Mouse (Mus musculus) lung, postnatal 25 days (tissue): Measurements from ENCODE around the gene Nrde2.
"Not testable (repeated sequence)": the region's sequence is repeated elsewhere in the genome, so short reads cannot be mapped to it uniquely, and the experiment has no call there.

Source experiments
- DNase-seq: peaks from one replicate; pipeline ENCODE4 v3.0.0; 2022; ENCODE audit warnings: low spot score

Nrde2 gene

DNA sequence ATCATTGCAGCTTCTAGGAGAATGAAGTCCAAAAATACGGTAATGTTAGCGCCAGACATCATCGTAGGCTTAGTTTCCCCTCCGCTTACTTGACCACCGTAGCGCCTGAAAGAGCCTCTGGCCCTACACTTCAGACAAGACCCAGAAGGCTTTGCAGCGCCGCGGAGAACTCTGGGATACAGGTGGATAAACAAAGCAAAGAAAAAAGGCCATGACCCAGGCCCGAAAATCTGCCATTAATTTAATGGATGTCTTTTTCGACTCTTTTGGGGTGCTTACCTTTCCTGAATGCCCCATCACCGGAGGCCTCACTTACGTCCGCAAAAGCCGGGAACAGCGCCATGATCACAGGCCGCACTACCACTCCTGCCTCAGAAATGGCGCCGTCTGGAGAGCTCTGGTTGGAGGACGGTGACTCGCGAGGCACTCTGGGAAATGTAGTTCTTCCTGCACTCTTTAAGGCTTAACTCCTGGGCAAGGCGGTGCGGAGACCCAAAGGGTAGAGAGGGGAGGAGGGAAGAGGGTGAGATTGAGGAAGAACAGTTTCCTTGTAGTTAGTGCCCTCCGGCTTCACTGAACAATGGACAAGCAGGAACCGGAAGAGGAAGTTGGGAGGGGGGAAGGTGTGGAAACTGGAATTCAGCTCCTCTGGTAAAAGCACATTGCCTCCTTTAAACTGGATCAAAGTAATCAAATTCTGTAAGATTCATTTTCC lies at the start of gene Nrde2:
Nrde2 (minus strand) TSS at position 393 of the 715 bp plus-strand sequence.
- peak; percentile 96 for DNase-seq

DNA sequence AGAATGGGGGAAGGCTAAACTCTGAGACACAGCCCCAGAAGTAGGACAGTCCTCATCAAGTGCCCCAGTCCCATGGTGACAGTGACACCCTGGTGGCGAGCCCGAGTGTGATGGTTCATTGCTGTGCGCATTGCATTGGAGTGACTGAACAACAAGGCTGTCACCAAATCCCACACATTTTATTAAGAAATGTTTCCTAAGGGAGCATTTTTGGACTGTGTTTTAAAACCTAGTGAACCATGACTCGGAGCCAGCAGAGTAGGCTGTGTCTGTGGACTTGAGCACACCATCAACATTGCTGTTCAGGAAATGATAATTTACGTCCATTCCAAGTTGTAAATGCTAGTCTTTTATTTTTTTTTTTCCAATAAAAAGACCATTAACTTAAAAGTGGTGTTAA lies 47.5 kb upstream of the Nrde2 start:
- DNase-seq, result no peak

DNA sequence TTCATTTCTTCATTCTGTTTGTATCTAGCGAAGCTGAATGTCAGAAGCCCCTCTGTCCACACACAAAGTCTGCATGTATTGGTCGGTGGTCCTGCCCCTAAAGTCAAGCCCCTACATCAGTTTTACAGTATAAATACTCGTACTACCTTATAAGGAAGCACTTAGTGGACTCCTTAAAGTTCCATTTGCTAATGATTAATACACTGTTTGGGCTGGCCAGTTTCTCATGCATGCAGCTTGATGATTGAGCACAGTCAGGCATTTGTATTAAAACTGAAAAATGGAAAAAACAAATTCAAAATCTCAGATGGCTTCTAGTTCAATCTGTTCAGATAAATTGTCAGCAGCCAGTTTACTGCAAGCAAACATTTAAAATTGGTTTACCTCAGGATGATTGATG lies 47.1 kb upstream of the Nrde2 start:
- no peak for DNase-seq

DNA sequence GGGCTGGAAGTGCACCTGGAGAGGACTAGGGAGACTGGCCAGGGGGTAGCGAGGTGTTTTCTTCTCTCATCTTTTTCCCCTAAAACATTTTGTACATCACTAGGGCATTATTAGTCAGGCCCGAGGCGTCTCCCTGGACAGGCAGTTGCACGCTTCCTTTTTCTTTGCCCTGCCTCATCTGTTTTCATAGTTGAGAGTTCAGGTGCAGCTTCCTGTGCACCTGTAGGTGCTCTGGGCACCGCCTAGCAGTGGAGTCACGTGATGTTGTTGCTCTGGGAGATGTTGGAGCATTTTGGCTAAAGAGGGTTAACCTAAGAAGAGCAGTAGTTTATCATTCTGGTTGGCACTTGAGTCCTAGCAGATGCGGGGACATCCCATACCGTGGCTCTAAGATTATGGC lies 45.7 kb upstream of the Nrde2 start:
- DNase-seq, result no peak

DNA sequence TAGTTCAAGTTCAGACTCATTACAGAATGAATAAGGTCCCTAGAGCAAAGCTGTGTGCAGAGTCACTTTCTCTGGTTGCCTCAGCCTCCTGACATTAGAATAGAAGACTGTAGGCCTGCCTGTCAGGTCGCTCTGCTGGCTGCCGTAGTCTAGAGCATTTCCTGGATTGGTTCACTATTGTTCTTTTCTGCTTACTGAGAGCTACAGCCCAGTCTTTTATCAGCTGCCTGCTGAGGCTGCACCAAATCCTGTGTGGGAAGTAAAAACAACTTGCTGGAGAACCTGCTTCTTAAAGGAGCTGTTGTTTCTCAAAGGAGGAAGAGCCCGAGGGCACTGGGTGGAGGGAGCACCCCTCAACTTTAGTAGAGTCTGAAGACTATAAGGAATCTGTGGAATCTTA lies 44.3 kb upstream of the Nrde2 start:
- DNase-seq, result no peak

DNA sequence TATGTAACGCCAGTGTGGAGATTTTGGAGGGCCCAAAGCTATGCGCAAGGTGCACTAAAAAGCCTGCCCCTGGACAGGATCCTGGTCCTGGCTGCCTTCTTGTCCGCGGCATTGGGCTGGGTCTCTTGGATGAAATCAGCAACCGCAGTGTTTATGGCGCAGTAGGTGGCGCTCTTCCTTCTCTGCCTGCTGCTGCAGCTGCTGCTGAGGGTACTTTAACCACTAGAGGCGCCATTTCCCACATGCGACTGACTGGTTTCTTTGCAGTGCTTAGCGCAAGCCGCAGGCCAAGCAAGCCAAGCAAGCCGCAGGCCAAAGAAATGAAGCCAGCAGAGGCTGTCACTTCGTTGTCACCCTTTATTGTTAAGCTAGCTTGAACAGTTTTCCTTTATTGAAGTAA lies 42.4 kb upstream of the Nrde2 start:
- DNase-seq, result peak; percentile 96

DNA sequence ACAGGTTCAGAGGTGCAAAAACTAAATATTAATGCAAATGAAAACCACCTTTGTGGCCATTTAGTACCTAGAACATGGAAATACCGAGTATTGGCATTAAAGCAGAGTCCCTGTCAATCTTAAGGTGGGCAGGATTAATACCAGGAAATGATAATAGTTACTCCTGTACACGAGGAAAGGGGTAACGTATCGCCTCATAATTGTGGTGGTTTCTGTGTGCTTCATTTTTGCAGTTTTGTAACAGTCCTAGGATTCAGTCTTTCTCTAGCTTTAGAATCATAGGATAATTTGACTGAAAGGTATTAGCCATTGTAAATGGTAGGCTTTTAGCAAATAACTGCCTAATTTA lies 41.9 kb upstream of the Nrde2 start:
- DNase-seq, result no peak

DNA sequence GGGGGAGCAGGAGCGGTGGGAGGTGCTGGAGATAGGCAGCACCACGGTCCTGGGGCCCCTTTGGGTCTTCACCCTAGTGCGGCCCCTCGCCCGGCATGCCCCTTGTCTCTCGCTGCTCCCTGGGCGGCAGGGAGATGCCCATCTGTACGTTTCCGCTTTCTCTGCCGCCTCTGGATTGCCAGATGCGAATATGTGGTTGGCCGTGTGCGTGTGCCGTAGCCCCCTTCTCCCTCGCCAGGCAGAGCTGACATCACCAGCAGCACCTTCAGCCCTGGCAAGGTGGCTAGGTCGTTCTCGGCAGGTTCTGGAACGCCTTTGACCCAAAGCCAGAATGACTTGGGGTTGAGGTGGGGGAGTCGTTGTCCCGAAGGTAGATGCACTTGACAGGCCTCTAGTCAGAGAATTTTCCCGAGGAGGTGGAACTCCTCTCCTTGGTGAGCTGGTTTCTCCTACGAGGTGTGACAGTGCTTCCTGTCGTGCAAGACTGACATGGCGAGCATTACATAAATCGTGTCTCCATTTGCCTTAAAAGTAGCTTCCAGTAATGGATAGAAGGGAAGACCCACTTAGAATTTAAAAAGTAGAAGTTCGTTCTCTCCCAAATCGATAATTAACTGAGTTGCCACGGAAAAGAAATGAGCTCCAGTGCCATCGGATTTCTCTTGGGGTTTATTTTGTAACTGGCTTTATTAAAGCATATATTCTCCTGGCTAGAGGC lies 41.4 kb upstream of the Nrde2 start:
- no peak for DNase-seq

DNA sequence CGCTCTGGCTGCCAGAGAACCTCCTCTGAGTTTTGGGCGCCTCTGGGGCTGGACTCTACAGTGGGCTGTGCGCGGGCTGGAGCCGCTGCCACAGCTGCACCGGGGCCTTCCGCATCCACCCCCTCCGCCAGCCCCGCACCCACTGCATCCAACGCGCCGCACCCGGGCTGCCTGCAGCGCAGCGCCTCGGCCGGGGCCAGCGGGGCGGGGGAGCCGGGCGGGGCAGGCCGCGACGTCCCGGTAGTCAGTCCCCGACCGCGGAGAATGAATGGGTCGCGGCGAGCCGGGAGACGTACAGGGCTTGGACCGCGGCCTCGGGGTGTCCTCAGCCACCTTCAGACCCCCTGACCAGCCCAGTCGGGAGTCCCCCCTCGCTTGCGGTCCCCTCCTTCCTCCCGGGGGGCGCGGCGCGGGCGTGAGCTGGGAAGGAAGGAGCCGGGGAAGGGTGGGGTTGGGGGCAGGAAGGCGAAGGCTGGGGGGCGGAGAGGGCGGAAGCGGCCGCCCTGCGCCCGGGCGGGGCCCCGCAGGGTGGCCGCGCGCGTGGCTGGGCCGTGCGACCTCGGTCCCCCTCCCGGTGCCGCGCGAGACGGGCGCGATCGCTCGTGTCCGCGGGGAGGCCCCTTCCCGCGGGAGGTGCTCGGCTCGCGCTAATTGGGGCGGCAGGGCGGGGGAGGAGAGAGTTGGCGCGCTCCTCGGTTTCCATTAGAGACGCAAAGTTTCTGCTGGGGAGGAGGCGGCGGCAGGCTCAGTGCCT lies 40.6 kb upstream of the Nrde2 start:
- peak; percentile 61 for DNase-seq

DNA sequence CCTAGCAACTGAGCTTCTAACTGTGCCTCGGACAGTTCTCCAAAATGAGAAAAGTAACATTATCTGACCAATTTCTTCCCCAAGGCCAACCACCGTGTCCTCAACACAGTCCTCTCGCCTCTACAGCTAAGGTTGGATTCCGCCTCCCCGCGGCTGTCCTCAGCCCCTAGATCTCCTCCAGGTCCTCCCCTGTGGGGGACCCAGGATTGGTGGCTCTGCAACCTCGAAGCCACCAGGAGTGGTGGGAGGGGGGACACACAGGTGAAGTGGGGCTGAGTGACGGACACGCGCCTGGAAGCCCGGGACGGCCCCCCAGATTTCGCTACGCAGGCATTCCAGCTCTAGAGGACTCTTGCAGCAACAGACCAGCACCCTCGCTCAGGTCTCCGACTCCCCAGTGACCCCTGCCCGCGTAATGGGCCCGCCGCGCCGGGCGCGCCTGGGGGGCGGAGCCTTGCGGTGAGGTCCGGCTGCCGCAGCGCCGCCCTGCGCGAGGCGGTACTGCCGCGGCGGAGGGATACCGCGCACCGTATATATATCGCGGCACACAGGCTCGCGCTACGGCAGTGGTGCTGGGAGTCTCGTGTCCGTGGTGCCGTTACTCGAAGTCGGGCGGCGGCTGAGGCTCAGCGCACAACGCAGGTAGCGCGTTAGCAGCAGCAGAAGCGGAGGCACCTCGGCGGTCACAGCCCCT lies 39.7 kb upstream of the Nrde2 start, which contains the start of gene Calm1:
Calm1 (plus strand) TSS at position 469 of the 694 bp plus-strand sequence.
- DNase-seq, result peak; percentile 93

DNA sequence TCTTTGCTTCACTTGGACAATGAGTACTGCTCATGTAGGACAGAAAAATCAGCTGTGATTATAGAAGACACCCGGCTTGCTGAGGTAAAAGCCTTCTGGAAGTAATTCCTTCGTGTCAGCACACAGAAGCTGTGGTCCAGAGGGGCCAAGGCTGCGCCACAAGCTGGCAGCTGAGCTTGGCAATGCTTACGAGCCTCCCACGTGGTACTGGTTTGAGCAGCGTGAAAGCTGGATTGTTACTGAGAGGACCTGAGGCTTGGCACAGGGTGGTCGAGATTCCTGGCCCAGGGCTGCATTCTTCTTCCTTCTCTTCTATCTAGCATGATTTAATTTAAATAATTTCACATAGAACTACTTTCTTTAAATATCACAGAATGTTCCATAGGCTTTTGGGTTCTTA lies 37.3 kb upstream of the Nrde2 start:
- DNase-seq, result no peak

DNA sequence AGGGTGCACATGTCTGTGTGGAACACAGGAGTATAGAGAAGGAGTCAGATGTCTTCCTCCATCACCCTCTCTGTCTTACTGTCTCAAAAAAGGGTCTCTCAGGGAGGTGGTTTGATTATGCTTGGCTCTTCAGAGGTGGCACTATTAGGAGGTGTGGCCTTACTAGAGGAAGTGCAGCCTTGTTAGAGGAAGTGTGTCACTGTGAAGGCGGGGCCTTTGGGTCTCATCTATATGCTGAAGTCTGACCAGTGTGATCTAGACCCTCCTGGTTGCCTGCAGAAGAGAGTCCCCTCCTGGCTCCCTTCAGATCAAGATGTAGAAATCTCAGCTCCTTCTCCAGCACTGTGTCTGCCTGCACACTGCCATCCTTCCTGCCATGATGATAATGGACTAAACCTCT lies 34.7 kb upstream of the Nrde2 start:
- no peak for DNase-seq

DNA sequence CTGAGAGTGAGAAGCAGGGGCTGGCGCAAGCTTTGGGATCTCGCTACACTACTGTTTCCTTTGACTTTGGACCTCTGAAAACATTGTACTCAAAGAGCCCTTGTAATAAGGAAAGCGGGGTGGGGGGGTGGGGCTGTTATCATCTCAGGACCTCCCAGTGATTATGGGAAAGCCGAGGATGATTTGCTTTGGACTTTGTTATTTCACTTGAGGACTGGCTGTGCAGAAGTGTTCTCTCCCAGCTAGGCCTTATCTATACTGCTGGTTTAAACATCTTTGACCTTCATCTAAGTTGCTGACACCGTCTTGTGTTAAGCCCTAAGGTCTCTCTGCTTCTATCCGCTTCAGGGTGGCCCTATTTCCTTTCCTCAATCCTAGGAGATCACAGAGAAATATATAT lies 31.3 kb upstream of the Nrde2 start:
- no peak for DNase-seq

DNA sequence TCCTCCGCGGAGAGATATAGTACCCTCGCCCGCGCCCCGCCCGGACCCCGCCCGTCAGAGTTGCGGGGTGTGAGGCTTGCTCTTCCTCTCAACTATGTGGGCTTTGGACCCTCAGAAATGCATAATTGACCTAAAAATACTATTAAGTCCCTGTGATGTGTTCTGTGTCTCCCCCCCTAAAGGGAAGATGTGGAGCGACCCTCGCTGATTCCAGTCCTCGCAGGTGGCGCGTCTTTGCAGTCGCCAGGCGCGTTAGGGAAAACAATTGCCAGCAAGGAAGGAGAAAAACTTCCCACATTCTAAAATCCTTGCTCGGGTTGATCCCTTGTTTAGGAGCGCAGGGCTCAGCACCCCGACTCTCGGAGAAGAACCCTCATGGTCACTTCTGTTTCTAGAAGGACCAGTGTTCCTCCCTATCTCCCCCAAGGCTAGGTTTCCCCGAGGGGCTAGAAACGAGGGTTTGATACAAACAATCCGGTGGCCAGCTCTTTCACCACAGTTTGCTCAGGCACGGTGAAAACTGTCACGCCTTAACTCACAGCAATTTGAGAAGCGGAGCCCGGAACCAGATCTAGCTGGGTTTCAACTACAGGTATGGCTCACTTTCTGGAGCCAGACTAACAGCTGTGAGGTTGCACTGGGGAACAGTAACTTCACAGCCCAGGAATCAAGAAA lies 28.4 kb upstream of the Nrde2 start:
- peak; percentile 35 for DNase-seq

DNA sequence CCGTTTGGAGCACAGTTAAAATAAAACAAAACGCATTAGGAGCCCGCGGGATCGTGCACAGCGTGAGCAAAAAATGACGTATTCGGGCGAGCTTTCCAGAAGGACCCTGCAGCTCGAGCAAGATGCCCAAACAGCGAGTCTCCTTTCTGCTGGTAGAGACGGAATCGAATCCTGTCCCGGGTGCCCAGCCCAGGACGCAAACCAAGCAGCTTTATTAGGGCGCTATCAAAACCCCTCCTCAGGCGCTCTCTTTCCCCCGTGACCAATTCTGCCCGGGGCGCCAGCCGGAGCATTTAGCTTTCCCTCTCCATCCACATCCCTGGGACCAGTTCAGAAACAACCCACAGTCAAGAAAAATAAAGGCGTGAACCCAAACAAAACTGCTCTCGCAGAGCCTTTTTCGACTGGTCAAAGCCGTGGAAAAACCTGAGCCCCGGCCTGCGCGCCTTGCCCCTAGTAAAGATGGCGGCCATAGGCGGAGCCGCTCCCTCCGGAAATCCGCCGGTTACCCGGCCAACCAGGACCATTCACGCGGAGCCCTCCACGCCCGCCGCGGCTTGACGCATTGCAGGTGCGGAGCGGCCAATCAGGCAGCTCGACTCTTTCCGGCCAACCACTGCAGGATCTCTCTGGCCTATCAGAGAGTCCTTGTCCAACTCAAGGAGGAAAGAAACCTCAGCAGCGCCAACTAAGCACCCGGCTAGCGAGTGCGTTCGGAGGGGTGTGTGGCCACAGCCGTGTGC lies 27.7 kb upstream of the Nrde2 start:
- DNase-seq, result peak; percentile 100

DNA sequence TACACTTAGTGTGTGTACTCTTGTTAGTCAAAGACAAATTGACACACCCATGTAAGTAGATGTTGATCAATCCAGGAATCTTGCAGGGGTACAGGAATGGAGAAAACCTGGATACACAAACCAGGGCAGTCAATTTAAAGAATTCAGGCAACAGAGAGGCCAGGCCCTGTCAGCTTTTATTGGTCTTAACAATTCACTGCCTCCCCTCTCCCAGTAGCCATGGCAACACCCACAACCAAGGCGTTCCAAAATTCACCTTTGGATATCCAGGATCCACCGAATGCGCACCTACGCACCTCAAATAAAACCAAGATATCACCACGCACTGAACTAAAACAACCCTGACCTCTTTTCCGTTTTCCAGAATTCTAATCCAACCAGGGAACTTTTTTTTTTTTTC lies 26.9 kb upstream of the Nrde2 start:
- DNase-seq, result peak; percentile 24

DNA sequence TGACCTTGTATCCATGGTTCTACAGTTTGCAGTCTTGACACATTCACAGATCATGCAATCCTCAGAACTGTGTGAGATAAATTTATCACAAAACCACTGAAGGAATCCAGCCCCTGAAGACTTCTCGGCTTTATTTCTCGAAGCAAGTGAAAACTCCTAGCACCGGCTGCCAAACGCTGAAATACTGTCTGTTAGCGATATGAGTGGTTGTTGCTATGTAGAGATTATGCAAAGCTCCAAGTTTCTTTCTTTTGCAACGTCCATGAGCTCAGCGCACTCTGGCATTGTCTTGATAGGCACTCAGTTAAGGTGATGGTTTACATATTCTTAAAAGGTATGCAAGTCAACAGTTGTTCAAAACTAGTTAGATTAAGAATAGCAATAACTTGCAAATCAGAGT lies 26.4 kb upstream of the Nrde2 start:
- peak; percentile 46 for DNase-seq

DNA sequence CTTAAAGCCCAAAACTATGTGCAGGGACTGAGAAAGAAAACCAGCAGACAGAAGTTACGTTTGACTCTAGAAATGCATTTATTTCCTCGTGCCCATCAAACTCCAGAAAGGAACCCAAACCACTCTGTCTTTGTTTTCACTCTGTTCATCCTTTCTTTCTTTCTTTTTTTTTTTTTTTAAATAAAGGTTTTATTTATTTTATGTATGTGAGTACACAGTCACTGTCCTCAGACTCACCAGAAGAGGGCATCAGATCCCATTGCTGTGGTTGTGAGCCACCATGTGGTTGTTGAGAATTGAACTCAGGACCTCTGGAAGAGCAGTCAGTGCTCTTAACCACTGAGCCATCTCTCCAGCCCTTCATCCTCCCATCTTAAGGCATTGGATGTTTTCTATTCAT lies 25.5 kb upstream of the Nrde2 start:
- not testable (repeated sequence) for DNase-seq

DNA sequence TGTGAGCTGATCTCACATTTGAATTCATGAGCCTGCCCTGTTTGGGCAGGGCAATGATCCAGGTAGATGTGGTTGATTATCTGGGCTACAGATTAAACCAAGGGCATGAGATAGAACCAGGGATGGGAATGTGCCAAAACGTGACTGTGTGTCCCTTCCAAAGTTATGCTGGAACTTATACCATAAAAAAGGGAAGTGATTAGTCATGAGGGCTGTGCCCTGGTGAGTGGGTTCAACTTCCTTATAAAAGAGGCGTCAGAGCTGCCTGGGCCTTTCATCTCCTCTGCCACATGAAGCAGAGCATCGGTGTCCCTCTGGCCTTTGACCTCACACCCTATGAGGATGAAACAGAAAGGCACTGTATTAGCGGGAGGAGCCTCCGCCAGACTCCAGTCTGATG lies 24.5 kb upstream of the Nrde2 start:
- DNase-seq, result peak; percentile 50

DNA sequence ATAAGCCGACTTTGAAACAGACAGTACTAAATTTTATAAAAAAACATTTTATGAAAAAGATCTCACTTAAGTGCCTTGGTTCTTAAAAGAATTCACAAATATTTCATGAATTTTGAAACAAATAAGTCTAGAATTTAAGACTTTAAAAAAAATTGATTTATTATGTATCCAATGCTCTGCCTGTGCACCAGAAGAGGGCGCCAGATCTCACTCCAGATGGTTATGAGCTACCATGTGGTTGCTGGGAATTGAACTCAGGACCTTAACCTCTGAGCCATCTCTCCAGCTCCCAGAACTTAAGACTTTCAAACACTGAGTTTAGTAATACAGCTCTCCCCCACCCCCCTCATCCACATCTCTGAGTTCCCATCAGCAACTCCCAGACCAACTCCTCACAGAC lies 23.2 kb upstream of the Nrde2 start:
- DNase-seq, result no peak

DNA sequence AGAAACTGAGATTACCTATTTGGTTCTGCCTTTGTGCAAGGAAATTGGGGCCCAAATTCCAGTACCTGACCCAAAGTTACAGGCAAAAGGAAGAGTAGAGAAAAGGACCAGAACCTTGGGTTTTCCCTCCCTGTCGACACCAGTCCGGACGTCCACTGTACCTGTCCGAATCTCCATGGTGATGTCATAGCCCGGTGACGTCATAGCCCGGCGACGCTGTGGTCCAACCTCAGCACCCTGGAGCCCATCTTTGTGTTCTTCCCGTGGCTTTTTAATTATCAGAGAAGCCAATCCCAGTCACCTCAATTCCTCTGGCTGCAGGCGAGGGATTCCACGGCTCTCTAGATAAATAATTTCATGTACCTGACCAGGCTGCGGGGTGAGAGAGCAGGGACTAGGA lies 21.3 kb upstream of the Nrde2 start:
- DNase-seq, result no peak
